Mouse (Mus musculus): ENCODE measurements around the gene Cltb. TPM values are rescaled to one million over a fixed set of nuclear protein-coding genes. Genes with fewer than 3 reads are reported as not detected.
"Not testable (repeated sequence)": the region's sequence is repeated elsewhere in the genome, so short reads cannot be mapped to it uniquely, and the experiment has no call there.

Cltb gene
- 38.0 and 39.1 TPM in 2 replicates for polyA plus RNA-seq (2015; fragmentation: Nextera tagmentation; extraction: Ambion mirVana)

GRCm38 (mm10) chr13:54610972-54611754 lies at the start of gene Cltb:
Gene Cltb (minus strand): TSS chr13:54611344.
- Histone ChIP-seq H3K9me3 (no peaks in the 10 kb centered on the region), H3K4me2 (peak within 1 kb of the TSS; percentile 94), H3K27me3 (peaks cover 5% of the 10 kb centered on the region; the same call in 1 of the 2 replicates), H3K9ac (peak within 1 kb of the TSS; percentile 81), H3K36me3 (no peaks in the 10 kb centered on the region), H3K27ac (peak within 1 kb of the TSS; percentile 22; the same call in 1 of the 2 replicates), H3K4me3 (peak within 1 kb of the TSS; percentile 71), H3K4me1 (peaks cover 16% of the 10 kb centered on the region)
- WGBS = 1% methylated on average over 66 of the region's 66 CpGs
- peak; percentile 32; the same call in 1 of the 2 replicates for ATAC-seq (ENCODE audit: insufficient number of reproducible peaks, insufficient read depth, low FRiP score, low TSS enrichment, low read depth)

GRCm38 (mm10) chr13:54660877-54661276 lies 49.7 kb upstream of the Cltb start:
- Histone ChIP-seq H3K27me3 (no peaks in the 10 kb centered on the region), H3K9ac (no peak overlapping the region), H3K4me1 (no peaks in the 10 kb centered on the region), H3K4me3 (no peak overlapping the region), H3K9me3 (no peaks in the 10 kb centered on the region), H3K4me2 (no peak overlapping the region), H3K27ac (no peak overlapping the region), H3K36me3 (peaks cover 88% of the 10 kb centered on the region)
- 55% methylated on average over 5 of the region's 5 CpGs for WGBS
- ATAC-seq (ENCODE audit: insufficient number of reproducible peaks, insufficient read depth, low FRiP score, low TSS enrichment, low read depth) = no peak

DNA sequence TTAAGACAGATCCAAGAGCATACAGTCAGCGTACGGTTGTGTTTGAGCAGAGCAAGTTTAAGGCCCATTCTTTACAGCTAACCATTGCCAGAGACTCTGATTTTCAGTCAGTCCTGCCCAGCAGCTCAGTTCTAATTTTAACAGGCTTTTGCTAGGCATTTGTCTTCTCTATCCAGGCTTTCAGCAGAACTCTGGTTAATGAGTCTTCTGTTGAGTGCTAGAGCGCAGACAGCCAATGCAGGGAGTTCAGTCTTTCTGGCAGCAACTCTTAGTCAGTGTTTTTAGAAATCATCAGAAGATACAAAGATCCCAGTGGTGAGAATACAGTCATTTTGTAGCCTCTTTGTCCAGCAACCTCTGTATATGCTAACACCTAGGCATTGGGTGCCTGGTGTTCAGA lies 39.3 kb upstream of the Cltb start:
- Histone ChIP-seq H3K4me1 (no peaks in the 10 kb centered on the region), H3K4me3 (no peak overlapping the region), H3K27ac (no peak overlapping the region), H3K9me3 (no peaks in the 10 kb centered on the region), H3K4me2 (no peak overlapping the region), H3K27me3 (no peaks in the 10 kb centered on the region), H3K9ac (no peak overlapping the region), H3K36me3 (peaks cover 96% of the 10 kb centered on the region)
- 98% methylated on average over 3 of the region's 3 CpGs for WGBS
- no peak for ATAC-seq (ENCODE audit: insufficient number of reproducible peaks, insufficient read depth, low FRiP score, low TSS enrichment, low read depth)

- H3K9me3 ChIP-seq = no peaks in the 10 kb centered on the region
- no peak overlapping the region for H3K27ac ChIP-seq
- H3K36me3 ChIP-seq = peaks cover 53% of the 10 kb centered on the region
- H3K27me3 ChIP-seq = no peaks in the 10 kb centered on the region
- no peak for ATAC-seq (ENCODE audit: insufficient number of reproducible peaks, insufficient read depth, low FRiP score, low TSS enrichment, low read depth)
- 97% methylated on average over 3 of the region's 3 CpGs for WGBS
- H3K4me2 ChIP-seq = no peak overlapping the region
- no peaks in the 10 kb centered on the region for H3K4me1 ChIP-seq
- no peak overlapping the region for H3K9ac ChIP-seq
- no peak overlapping the region for H3K4me3 ChIP-seq
These were observed 23.9 kb upstream of the Cltb start for GRCm38 (mm10) chr13:54635011-54635410.

- no peaks in the 10 kb centered on the region; the same call in 1 of the 2 replicates for H3K4me1 ChIP-seq
- 82% methylated on average over 3 of the region's 3 CpGs for WGBS
- H3K4me2 ChIP-seq = no peak overlapping the region
- no peaks in the 10 kb centered on the region for H3K9me3 ChIP-seq
- H3K4me3 ChIP-seq = no peak overlapping the region
- no peaks in the 10 kb centered on the region for H3K27me3 ChIP-seq
- peaks cover 37% of the 10 kb centered on the region for H3K36me3 ChIP-seq
- no peak overlapping the region for H3K27ac ChIP-seq
- no peak overlapping the region for H3K9ac ChIP-seq
- ATAC-seq (ENCODE audit: insufficient number of reproducible peaks, insufficient read depth, low FRiP score, low TSS enrichment, low read depth) = no peak
These were observed 21.7 kb upstream of the Cltb start for GRCm38 (mm10) chr13:54632731-54633277.

- Histone ChIP-seq H3K4me2 (no peak overlapping the region), H3K9ac (no peak overlapping the region), H3K27ac (no peak overlapping the region), H3K4me1 (no peaks in the 10 kb centered on the region; the same call in 1 of the 2 replicates), H3K4me3 (no peak overlapping the region), H3K36me3 (peaks cover 28% of the 10 kb centered on the region), H3K9me3 (no peaks in the 10 kb centered on the region), H3K27me3 (no peaks in the 10 kb centered on the region)
- 77% methylated on average over 4 of the region's 4 CpGs for WGBS
- no peak for ATAC-seq (ENCODE audit: insufficient number of reproducible peaks, insufficient read depth, low FRiP score, low TSS enrichment, low read depth)
These were observed 18.0 kb upstream of the Cltb start for GRCm38 (mm10) chr13:54629128-54629527.

DNA sequence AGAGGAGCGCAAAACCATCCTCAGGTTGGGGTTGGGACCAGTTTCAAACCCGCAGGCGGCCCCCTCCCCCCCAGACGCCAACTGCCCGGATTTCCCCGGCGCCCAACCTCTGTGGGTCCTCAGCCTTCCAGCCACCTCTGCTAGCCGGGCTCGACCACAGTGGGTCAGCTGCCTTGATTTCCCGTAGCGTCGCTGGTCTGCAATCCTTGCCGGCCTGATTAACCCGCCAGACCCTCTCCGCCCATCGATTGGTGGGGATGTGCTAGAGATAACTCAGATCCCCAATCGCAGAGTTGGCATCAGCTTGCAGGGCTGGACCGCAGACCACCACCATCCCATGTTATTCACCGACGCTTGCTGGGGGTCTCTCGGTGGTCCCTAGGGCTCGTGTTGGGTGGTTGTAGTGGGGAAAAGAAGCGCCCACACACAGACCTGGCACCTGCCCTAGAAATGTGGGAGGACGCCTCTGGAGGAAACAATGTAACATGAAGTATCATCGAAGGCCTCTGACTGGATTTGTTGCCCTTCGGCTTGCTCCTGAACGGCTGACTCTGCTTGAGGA lies 10.9 kb upstream of the Cltb start:
- WGBS = under 1% methylated on average over 27 of the region's 27 CpGs
- Histone ChIP-seq H3K4me1 (peaks cover 11% of the 10 kb centered on the region), H3K27me3 (no peaks in the 10 kb centered on the region), H3K9ac (peak overlapping the region; percentile 97), H3K9me3 (no peaks in the 10 kb centered on the region), H3K27ac (peak overlapping the region; percentile 88), H3K4me2 (peak overlapping the region; percentile 77), H3K4me3 (peak overlapping the region; percentile 94), H3K36me3 (0 out of 2 replicates have a peak, but pooled peaks cover 4% of the 10 kb centered on the region)
- no peak for ATAC-seq (ENCODE audit: insufficient number of reproducible peaks, insufficient read depth, low FRiP score, low TSS enrichment, low read depth)

- Histone ChIP-seq H3K4me1 (peaks cover 11% of the 10 kb centered on the region), H3K4me3 (peak within 1 kb of the TSS; percentile 94), H3K9me3 (no peaks in the 10 kb centered on the region), H3K36me3 (0 out of 2 replicates have a peak, but pooled peaks cover 4% of the 10 kb centered on the region), H3K27ac (peak within 1 kb of the TSS; percentile 88), H3K27me3 (no peaks in the 10 kb centered on the region), H3K4me2 (peak within 1 kb of the TSS; percentile 77), H3K9ac (peak within 1 kb of the TSS; percentile 97)
- 10% methylated on average over 44 of the region's 44 CpGs for WGBS
- peak; percentile 98 for ATAC-seq (ENCODE audit: insufficient number of reproducible peaks, insufficient read depth, low FRiP score, low TSS enrichment, low read depth)
These were observed 10.2 kb upstream of the Cltb start, which contains the start of gene Faf2 for GRCm38 (mm10) chr13:54621155-54621932. Gene Faf2 (plus strand): TSS chr13:54621784.

- no peak overlapping the region for H3K4me2 ChIP-seq
- no peaks in the 10 kb centered on the region for H3K27me3 ChIP-seq
- H3K9ac ChIP-seq = no peak overlapping the region
- no peaks in the 10 kb centered on the region for H3K36me3 ChIP-seq
- WGBS = 56% methylated on average over 6 of the region's 6 CpGs
- no peak overlapping the region for H3K27ac ChIP-seq
- H3K4me3 ChIP-seq = no peak overlapping the region
- no peaks in the 10 kb centered on the region for H3K9me3 ChIP-seq
- no peaks in the 10 kb centered on the region for H3K4me1 ChIP-seq
- ATAC-seq (ENCODE audit: insufficient number of reproducible peaks, insufficient read depth, low FRiP score, low TSS enrichment, low read depth) = no peak
These were observed 5.9 kb upstream of the Cltb start for GRCm38 (mm10) chr13:54616998-54617397.

GRCm38 (mm10) chr13:54616307-54616706 lies 5.2 kb upstream of the Cltb start:
- Histone ChIP-seq H3K9ac (no peak overlapping the region), H3K4me2 (no peak overlapping the region), H3K4me1 (peaks cover 3% of the 10 kb centered on the region; the same call in 1 of the 2 replicates), H3K4me3 (no peak overlapping the region), H3K27me3 (no peaks in the 10 kb centered on the region), H3K36me3 (no peaks in the 10 kb centered on the region), H3K27ac (no peak overlapping the region), H3K9me3 (no peaks in the 10 kb centered on the region)
- ATAC-seq (ENCODE audit: insufficient number of reproducible peaks, insufficient read depth, low FRiP score, low TSS enrichment, low read depth) = no peak
- 81% methylated on average over 8 of the region's 8 CpGs for WGBS

DNA sequence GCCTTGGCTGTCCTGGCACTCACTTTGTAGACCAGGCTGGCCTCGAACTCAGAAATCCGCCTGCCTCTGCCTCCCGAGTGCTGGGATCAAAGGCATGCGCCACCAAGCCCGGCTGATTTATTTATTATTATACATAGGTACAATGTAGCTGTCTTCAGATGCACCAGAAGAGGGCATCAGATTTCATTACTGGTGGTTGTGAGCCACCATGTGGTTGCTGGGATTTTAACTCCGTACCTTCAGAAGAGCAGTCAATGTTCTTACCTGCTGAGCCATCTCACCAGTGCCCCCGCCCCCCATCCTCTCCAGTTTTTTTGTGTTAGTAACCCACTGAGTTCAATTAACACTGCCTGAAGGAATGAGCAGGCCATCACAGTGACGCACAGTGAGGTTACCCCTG lies 2.0 kb upstream of the Cltb start:
- H3K9me3 ChIP-seq; H3K27me3 ChIP-seq; H3K4me2 ChIP-seq; H3K4me3 ChIP-seq; ATAC-seq (ENCODE audit: insufficient number of reproducible peaks, insufficient read depth, low FRiP score, low TSS enrichment, low read depth); H3K9ac ChIP-seq; H3K36me3 ChIP-seq; H3K27ac ChIP-seq: not testable (repeated sequence)
- WGBS = 87% methylated on average over 8 of the region's 8 CpGs
- H3K4me1 ChIP-seq = peaks cover 16% of the 10 kb centered on the region
